ENCODE assay signal across 11 mouse cellular contexts in the genomic region with DNA sequence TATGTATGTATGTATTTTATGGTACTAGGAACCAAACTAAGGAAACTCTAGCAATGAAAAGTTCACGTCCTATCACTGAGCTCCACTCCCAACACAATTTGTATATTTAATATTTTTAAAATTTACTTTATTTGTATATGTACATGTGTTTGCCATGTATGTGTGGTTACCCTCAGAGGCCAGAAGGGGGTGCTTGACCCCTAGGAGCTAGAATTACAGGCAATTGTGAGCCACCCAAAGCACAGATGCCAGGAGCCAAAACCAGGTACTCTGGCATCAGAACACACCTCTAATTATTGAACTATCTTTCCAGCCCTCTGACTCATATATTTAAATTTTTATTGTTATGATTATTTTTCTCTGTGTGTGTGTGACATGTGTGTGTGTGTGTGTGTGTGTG.
DNase-seq lines count a peak whose midpoint lies in the region; ATAC-seq and TF ChIP-seq lines count a peak whose summit lies in the region.
"Had no signal": no experiment of that assay in that cellular context is flagged by ENCODE, and none has a peak within 500 bp of the region (broad histone marks: within the 10 kb centered on the region; RNA-seq: fewer than 3 reads in every experiment).

No protein-coding gene starts in this region.

- TF ChIP-seq CTCF in heart, postnatal 0 days (IDR thresholded peaks at IDR 0.05; ENCODE audit: low read depth), result peak; percentile 34

- ATAC-seq in heart, postnatal 0 days (ENCODE audit: insufficient read depth, low read depth), result no peak
- no peak for ATAC-seq in midbrain, embryonic 14.5 days (ENCODE audit: low FRiP score, low TSS enrichment)
- ATAC-seq in midbrain, embryonic 11.5 days (ENCODE audit: low FRiP score), result no peak
- ATAC-seq: midbrain, embryonic 13.5 days had no signal

- TF ChIP-seq EP300 in heart, postnatal 0 days (IDR thresholded peaks at IDR 0.05; ENCODE audit: low read depth), result no peak

- WGBS in heart, postnatal 0 days, result 79% methylated on average over 1 of the region's 1 CpGs
- WGBS in midbrain, embryonic 14.5 days, result 88% methylated on average over 1 of the region's 1 CpGs
- 81% methylated on average over 1 of the region's 1 CpGs for WGBS in midbrain, embryonic 11.5 days

- H3K9ac ChIP-seq in heart, postnatal 0 days (replicated peaks; ENCODE audit: low read depth, low read length), result no peak overlapping the region
- H3K9ac ChIP-seq in midbrain, embryonic 14.5 days (replicated peaks; ENCODE audit: low read length), result no peak overlapping the region
- H3K9ac ChIP-seq in midbrain, embryonic 11.5 days (ENCODE audit: low read length), result no peak overlapping the region
- H3K9ac ChIP-seq: liver, embryonic 15.5 days; midbrain, embryonic 13.5 days had no signal

- no peaks in the 10 kb centered on the region for H3K27me3 ChIP-seq in heart, postnatal 0 days (ENCODE audit: control insufficient read depth, insufficient read depth, low read length)
- H3K27me3 ChIP-seq in midbrain, embryonic 14.5 days (ENCODE audit: control insufficient read depth, insufficient read depth, low read length), result no peaks in the 10 kb centered on the region
- H3K27me3 ChIP-seq in midbrain, embryonic 11.5 days (ENCODE audit: control insufficient read depth, insufficient read depth, low read length), result no peaks in the 10 kb centered on the region
- H3K27me3 ChIP-seq: liver, embryonic 15.5 days had no signal

- DNase-seq in heart, postnatal 0 days (ENCODE audit: low spot score), result no peak
- DNase-seq in heart, postnatal 25 days (ENCODE audit: low spot score), result no peak
- peak; percentile 44 for DNase-seq in midbrain, embryonic 14.5 days
- DNase-seq in midbrain, embryonic 11.5 days (ENCODE audit: low spot score, missing footprints), result no peak
- peak; percentile 56 for DNase-seq in R1 (ENCODE audit: low read depth, low spot score)
- DNase-seq in retina, embryonic 14.5 days (ENCODE audit: low spot score), result peak; percentile 29
- no peak for DNase-seq in right cerebral cortex, postnatal 4 days
- no peak for DNase-seq in c-Kit-positive CD71-positive TER-119-positive erythroid progenitor cells, embryonic 14.5 days (ENCODE audit: low spot score)
- DNase-seq: heart, postnatal 14 days had no signal

- H3K4me3 ChIP-seq in heart, postnatal 0 days (ENCODE audit: low read depth, low read length), result no peak overlapping the region
- H3K4me3 ChIP-seq in midbrain, embryonic 14.5 days (replicated peaks; ENCODE audit: low read depth, low read length), result no peak overlapping the region
- H3K4me3 ChIP-seq in midbrain, embryonic 11.5 days (ENCODE audit: low read depth, low read length), result no peak overlapping the region
- H3K4me3 ChIP-seq: liver, embryonic 15.5 days; midbrain, embryonic 13.5 days had no signal

- H3K9me3 ChIP-seq in heart, postnatal 0 days (replicated peaks; ENCODE audit: control insufficient read depth, low read length), result no peaks in the 10 kb centered on the region
- H3K9me3 ChIP-seq in midbrain, embryonic 14.5 days (ENCODE audit: control insufficient read depth, low read length), result no peaks in the 10 kb centered on the region
- no peaks in the 10 kb centered on the region for H3K9me3 ChIP-seq in midbrain, embryonic 11.5 days (ENCODE audit: control insufficient read depth, low read length)
- H3K9me3 ChIP-seq: liver, embryonic 15.5 days; midbrain, embryonic 13.5 days had no signal

- no peak overlapping the region for H3K27ac ChIP-seq in heart, postnatal 0 days (ENCODE audit: low read depth)
- H3K27ac ChIP-seq in midbrain, embryonic 14.5 days (replicated peaks; ENCODE audit: low read depth, low read length), result no peak overlapping the region
- no peak overlapping the region for H3K27ac ChIP-seq in midbrain, embryonic 11.5 days (ENCODE audit: low read depth, low read length)
- H3K27ac ChIP-seq: liver, embryonic 15.5 days; midbrain, embryonic 13.5 days had no signal

- H3K4me1 ChIP-seq in heart, postnatal 0 days (ENCODE audit: control insufficient read depth, insufficient read depth), result no peaks in the 10 kb centered on the region
- no peaks in the 10 kb centered on the region for H3K4me1 ChIP-seq in midbrain, embryonic 14.5 days (ENCODE audit: control insufficient read depth, insufficient read depth, low read length)
- H3K4me1 ChIP-seq in midbrain, embryonic 11.5 days (ENCODE audit: control insufficient read depth, insufficient read depth, low read length), result no peaks in the 10 kb centered on the region

- intact Hi-C loops in heart, postnatal 25 days (cut with DNase I), result no loop called here

- H3K36me3 ChIP-seq in heart, postnatal 0 days (replicated peaks; ENCODE audit: control insufficient read depth, insufficient read depth, low read length), result no peaks in the 10 kb centered on the region
- no peaks in the 10 kb centered on the region for H3K36me3 ChIP-seq in midbrain, embryonic 14.5 days (ENCODE audit: control insufficient read depth, insufficient read depth, low read length)
- no peaks in the 10 kb centered on the region for H3K36me3 ChIP-seq in midbrain, embryonic 11.5 days (ENCODE audit: control insufficient read depth, insufficient read depth, low read length)
- H3K36me3 ChIP-seq: liver, embryonic 15.5 days; midbrain, embryonic 13.5 days had no signal

- no peak overlapping the region for H3K4me2 ChIP-seq in heart, postnatal 0 days (ENCODE audit: low read depth, low read length)
- no peak overlapping the region for H3K4me2 ChIP-seq in midbrain, embryonic 14.5 days (ENCODE audit: low read length)
- H3K4me2 ChIP-seq in midbrain, embryonic 11.5 days, result no peak overlapping the region
- H3K4me2 ChIP-seq: liver, embryonic 15.5 days; midbrain, embryonic 13.5 days had no signal

Comparison
In these comparisons a context has a peak if more than half of its experiments do, and no peak if none do; other contexts are left out.
1. DNase-seq: peak in midbrain, embryonic 14.5 days (single experiment), R1 (single experiment) and retina, embryonic 14.5 days (single experiment); none in heart, postnatal 0 days (single experiment), heart, postnatal 25 days (single experiment), midbrain, embryonic 11.5 days (single experiment), right cerebral cortex, postnatal 4 days (single experiment) and c-Kit-positive CD71-positive TER-119-positive erythroid progenitor cells, embryonic 14.5 days (single experiment).